Mouse (Mus musculus) embryo, embryonic 11 days (tissue): ENCODE data around the gene Vegfb.

Experiments
- DNase-seq: peaks from one replicate; pipeline ENCODE4 v3.0.0-alpha.2; 2015

Gene Vegfb

DNA sequence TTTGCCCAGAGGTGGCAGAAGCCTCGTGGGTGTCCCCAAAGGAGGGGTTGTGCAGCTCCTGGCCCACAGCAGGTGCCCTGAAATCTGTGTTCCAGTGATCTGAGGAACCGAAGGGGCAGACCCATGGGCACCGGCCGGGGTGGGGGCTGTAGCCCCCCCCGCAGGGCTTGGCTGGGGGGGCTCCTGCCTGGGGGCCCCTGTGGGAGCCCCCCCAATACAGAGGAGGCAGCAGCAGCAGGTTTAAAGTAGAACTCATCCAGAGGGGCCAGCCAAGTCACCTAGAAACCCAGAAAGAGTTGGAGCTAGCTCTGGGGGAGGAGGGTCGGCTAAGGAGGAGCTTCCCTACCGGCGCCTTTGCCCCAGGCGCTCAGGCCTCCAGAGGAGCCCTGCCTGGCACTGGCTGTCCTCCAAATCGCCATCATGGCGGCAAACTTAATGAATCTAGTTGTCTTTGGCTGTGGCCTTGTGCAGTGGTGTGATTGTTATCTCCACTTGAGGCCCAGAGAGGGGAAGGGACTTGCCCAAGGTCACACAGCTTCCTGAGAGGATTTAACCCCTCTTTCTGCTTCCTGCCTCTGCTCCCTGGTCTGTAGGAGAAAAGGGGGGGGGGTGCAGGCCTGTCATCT is 16.9 kb downstream of the Vegfb start:
- peak; percentile 24 for DNase-seq

DNA sequence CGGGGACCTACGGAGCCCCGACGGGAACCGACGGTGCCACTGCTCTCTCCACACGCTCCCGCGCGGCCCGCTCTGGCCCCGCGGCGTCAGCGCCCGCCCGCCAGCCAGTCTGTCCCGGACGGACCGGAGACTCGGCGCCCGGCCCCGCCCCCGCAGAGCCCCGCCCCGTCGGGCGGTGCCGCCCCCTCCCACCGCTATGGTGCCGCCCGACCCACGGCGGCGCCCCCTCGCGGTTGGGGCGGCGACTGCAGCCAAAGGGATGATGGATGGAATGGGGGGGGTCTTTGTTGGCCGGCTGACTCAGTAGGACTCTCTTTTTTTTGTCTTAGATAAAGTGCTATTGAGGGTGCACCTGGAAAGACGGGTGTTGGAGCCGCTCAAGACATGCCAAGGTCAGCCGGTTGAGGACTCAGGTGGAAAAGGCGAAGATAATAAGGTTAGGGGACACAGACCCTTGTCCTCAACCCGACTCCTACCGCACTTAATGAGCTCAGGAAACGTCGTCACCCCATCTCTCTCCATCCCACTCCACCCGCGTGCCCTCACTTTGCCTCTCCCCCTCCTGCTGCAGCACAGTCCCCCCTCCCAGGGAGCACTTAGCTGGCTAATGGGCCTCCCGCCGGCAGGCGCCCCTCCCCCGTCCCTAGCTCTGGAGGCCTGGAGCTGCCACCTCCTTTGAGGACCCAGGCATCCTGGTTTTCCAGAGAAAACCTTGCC is 17.6 kb downstream of the Vegfb start:
- DNase-seq = peak; percentile 76

- DNase-seq = no peak
These were observed 18.2 kb downstream of the Vegfb start for GRCm38 (mm10) chr19:6969291-6969664.

- no peak for DNase-seq
These were observed 18.8 kb downstream of the Vegfb start for GRCm38 (mm10) chr19:6968491-6969271.

- no peak for DNase-seq
These were observed 31.0 kb downstream of the Vegfb start for GRCm38 (mm10) chr19:6956461-6956860.

GRCm38 (mm10) chr19:6955424-6955823 is 32.0 kb downstream of the Vegfb start:
- no peak for DNase-seq

GRCm38 (mm10) chr19:6954046-6954445 is 33.4 kb downstream of the Vegfb start:
- peak; percentile 38 for DNase-seq

DNA sequence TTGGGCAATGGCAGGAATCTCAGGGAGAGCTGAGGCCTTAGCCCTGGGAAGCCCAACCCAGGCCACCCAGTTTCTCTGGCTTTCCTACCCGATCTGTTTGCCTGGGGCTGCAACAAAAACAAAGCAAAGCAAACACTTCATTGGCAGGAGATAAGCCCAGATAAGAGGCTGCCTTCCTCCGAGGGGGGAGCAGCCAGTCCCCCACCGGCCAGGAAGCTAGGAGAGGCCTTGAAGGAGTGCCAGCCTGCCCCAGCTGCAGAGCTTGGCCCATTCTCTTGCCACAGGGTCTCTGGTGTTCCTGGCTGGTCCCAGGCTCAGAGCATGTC is 34.8 kb downstream of the Vegfb start:
- DNase-seq = no peak

GRCm38 (mm10) chr19:6951994-6952711 is 35.3 kb downstream of the Vegfb start:
- DNase-seq = peak; percentile 64

DNA sequence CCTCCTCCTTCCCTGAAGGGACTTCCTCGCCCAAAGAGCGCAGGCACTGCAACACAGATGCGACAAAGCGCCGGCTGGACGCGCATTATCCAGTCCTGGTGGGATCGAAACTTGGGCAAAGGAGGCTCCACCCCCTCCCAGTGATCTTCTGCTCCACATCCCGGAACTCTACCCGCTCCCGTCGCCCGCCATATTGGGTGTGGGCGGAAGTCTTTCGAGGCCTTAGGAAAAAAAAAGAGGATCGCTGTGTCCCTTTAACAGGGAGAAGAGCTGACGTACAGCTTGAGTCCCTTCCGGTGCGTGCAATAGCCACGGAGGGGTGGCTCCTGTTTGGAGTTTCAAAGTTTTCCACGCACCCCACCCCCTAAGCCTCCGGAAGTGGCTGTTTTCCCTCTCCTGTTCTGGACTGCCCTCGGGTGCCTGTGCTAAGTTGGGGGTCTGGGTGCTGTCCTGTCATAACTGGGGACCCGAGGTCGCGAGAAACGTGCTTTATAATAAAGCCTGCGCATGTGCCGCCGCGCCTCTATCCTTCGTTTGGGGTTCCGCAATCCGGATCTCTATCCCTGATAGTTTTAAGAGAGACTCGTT is 36.0 kb downstream of the Vegfb start:
- peak; percentile 96 for DNase-seq

- DNase-seq = peak; percentile 80
These were observed 36.8 kb downstream of the Vegfb start for GRCm38 (mm10) chr19:6950613-6951153.

DNA sequence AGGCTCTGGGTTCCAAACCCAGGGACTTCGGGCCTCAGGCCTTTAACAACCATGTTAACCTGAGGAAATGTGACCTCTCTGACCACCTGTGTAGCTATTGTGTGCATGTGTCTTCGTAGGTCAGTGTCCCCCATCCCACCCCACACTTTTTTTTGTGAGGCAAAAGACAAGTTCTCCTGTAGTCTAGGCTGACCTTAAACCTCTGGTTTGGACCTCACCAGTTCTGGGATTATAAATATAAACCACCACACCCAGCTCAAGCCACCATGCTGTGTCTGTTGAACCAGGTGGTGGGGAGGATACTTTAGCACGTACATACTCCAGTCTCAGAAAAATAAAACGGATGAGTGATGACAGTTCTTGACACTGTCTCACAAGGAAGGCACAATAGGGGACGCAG is 37.5 kb downstream of the Vegfb start:
- no peak for DNase-seq

DNA sequence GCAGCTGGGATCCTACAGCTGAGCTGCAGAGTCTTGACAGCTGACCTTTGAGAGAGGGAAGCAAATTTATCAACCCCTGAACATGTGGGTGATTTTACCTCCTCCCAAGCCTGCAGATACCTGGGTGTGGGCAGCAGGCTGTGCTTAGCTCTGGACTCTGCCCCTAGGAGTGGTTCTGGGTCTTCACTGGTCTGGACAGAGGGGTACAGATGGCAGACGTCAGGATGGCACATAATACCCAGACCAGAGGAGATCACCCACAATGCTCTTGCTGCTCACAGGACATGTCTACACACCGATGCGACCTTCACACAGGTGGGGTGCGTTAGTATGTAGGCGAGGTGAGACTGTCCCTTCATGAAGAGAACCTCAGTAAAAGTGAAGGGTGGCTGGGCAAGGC is 37.9 kb downstream of the Vegfb start:
- no peak for DNase-seq

DNA sequence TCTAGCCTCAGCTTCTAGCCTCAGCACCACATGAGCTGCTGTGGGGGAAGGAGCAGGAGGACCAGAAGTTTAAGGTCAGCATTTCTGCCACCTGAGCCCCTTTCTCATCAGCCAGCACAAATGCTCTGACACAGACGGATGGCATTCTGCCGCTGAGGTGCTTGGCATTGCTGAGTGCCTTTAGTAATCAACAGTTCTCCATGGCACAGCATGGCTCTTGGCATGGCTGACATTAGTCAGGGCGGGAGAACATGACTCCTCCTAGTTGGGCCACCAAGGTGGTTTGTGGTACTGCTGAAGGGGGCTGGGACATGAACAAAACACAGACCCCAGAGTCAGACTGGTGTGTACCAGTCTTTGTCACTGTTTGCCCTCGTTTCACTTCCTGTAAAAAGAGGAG is 39.3 kb downstream of the Vegfb start:
- DNase-seq = no peak

- DNase-seq = no peak
These were observed 39.7 kb downstream of the Vegfb start for GRCm38 (mm10) chr19:6947742-6948141.

DNA sequence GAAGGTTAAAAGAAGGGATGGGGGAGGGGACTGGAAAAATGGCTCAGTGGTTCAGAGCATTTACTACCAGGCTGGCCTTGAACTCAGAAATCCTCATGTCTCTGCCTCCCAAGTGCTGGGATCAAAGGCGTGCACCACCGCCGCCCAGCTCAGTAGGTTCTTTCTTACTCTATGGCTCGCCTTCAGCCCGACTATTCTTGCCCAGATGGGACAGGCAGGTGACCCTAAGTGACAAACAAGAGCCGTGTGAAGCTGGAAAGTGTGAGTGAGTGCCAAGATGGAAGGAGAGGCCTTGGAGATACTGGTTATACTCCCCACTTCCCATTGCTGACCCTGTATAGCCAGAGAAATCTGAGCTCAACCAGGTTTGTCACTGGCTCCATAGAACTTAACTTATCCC is 43.7 kb downstream of the Vegfb start:
- no peak for DNase-seq

GRCm38 (mm10) chr19:6942764-6943163 is 44.7 kb downstream of the Vegfb start:
- DNase-seq = no peak

DNA sequence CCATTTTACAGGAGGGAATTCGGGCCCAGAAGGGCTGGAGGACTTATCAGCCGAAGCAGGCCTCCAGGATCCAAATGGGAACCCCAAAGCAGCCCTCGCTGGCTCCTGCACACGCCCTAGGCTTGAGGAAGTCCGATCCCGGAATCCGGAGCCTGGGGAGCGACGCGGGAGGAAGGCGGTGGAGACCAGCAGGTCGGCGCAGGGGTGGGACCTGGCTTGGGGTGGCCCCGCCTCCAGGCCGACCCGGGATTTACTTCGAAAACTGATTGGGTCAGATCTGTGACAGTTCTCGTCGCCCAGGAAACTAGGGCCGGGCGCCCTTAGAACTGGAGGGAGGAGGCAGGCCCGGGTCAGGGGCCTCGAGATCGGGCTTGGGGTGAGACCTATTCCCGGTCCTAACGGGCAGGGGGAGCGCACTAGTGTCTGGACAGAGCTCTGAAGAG is 45.2 kb downstream of the Vegfb start, which contains the start of gene Gpr137:
Gpr137 (minus strand) TSS at position 232 of the 443 bp plus-strand sequence.
- DNase-seq = peak; percentile 94

- peak; percentile 95 for DNase-seq
These were observed 45.8 kb downstream of the Vegfb start, which contains the start of gene Bad for GRCm38 (mm10) chr19:6941372-6942248. Gene Bad, plus strand, starts transcription at chr19:6941861.

GRCm38 (mm10) chr19:6940396-6941351 is 46.8 kb downstream of the Vegfb start:
- DNase-seq = no peak
